Mouse (Mus musculus) gastrocnemius, adult 8-10 months (tissue): ENCODE data around the gene Srp68. TPM values are rescaled to one million over a fixed set of nuclear protein-coding genes. Genes with fewer than 3 reads are reported as not detected.

Experiments
- DNase-seq, 2 experiments: peaks; one replicate each; pipeline ENCODE4 v3.0.0; 2022; ENCODE audit warnings: low spot score in 2 of 2
- total RNA-seq, 4 experiments: library from RNA; stranded (reverse); gene quantifications; 2 replicates each; pipeline ENCODE4 v1.2.4; 2022

Srp68 gene
- 10 to 100 TPM; 86.7 to 99.9 (median 90.8) TPM for total RNA-seq

GRCm38 (mm10) chr11:116274045-116274666, at the start of gene Srp68:
Gene Srp68, minus strand, starts transcription at chr11:116274217.
- peak; percentile 82 to 88 for DNase-seq

GRCm38 (mm10) chr11:116318719-116319659, 45.0 kb upstream of the Srp68 start:
- DNase-seq, result peak; percentile 75 to 78

- no peak for DNase-seq
Observed at GRCm38 (mm10) chr11:116312359-116312758, 38.3 kb upstream of the Srp68 start.

GRCm38 (mm10) chr11:116311169-116311568, 37.2 kb upstream of the Srp68 start:
- DNase-seq, result no peak

- DNase-seq, result no peak
Observed at GRCm38 (mm10) chr11:116309601-116310000, 35.6 kb upstream of the Srp68 start.

- no peak for DNase-seq
Observed at GRCm38 (mm10) chr11:116307762-116308531, 33.9 kb upstream of the Srp68 start.

- no peak for DNase-seq
Observed at GRCm38 (mm10) chr11:116307019-116307725, 33.2 kb upstream of the Srp68 start, which contains the start of gene Exoc7. Gene Exoc7, minus strand, starts transcription at chr11:116307233.

- DNase-seq, result peak; percentile 82 to 84
Observed at GRCm38 (mm10) chr11:116306126-116306982, 32.3 kb upstream of the Srp68 start.

GRCm38 (mm10) chr11:116305423-116305822, 31.4 kb upstream of the Srp68 start:
- no peak for DNase-seq

GRCm38 (mm10) chr11:116298621-116299020, 24.6 kb upstream of the Srp68 start:
- no peak for DNase-seq

- DNase-seq, result no peak
Observed at GRCm38 (mm10) chr11:116298221-116298620, 24.2 kb upstream of the Srp68 start.

- DNase-seq, result no peak
Observed at GRCm38 (mm10) chr11:116297017-116297416, 23.0 kb upstream of the Srp68 start.

GRCm38 (mm10) chr11:116296191-116296734, 22.2 kb upstream of the Srp68 start:
- peak in 1 of 2 experiments; percentile 44 for DNase-seq

- no peak for DNase-seq
Observed at GRCm38 (mm10) chr11:116294319-116294718, 20.3 kb upstream of the Srp68 start.

- DNase-seq, result no peak
Observed at GRCm38 (mm10) chr11:116293538-116294137, 19.6 kb upstream of the Srp68 start.

GRCm38 (mm10) chr11:116292401-116292800, 18.4 kb upstream of the Srp68 start:
- no peak for DNase-seq

GRCm38 (mm10) chr11:116290556-116290955, 16.5 kb upstream of the Srp68 start:
- DNase-seq, result no peak

GRCm38 (mm10) chr11:116287351-116287750, 13.3 kb upstream of the Srp68 start:
- DNase-seq, result no peak

GRCm38 (mm10) chr11:116285770-116286191, 11.8 kb upstream of the Srp68 start:
- no peak for DNase-seq
